Mouse (Mus musculus) G1E (cell line): ENCODE measurements at regions not wholly inside any gene's neighbourhood (a gene's known extent, or its start where the extent isn't known, plus 50 kb on each side); places are given as distances from the start of the nearest gene placed in this dataset.

Experiments used
- ATAC-seq: 2 replicates; pipeline ENCODE4 v1.8.0; 2016; ENCODE audit warnings: mild to moderate bottlenecking; ENCODE audit not compliant: insufficient number of reproducible peaks, poor library complexity, low FRiP score, severe bottlenecking; ENCODE audit errors: extremely low read depth
- DNase-seq: peaks from one replicate; pipeline ENCODE4 v3.0.0; 2012; ENCODE audit warnings: low spot score
- H3K27me3 ChIP-seq: 2 replicates; pipeline ENCODE4 v1.6.1; 2012; ENCODE audit warnings: mild to moderate bottlenecking, low read length, inconsistent platforms; ENCODE audit not compliant: insufficient read depth
- H3K36me3 ChIP-seq: replicated peaks from 2 replicates; pipeline ENCODE3; 2012; ENCODE audit warnings: mild to moderate bottlenecking, inconsistent platforms
- H3K4me1 ChIP-seq: 2 replicates; pipeline ENCODE4 v1.6.1; 2012; ENCODE audit warnings: low read depth, low read length, inconsistent platforms, mixed read lengths; ENCODE audit not compliant: insufficient read depth
- H3K4me3 ChIP-seq: 2 replicates; pipeline ENCODE4 v1.5.1; 2012; ENCODE audit warnings: low read depth, mild to moderate bottlenecking, inconsistent platforms, low read length, moderate library complexity, mixed read lengths
- H3K9me3 ChIP-seq: replicated peaks from 2 replicates; pipeline ENCODE4 v1.6.1; 2012; ENCODE audit warnings: inconsistent platforms
- CTCF ChIP-seq: IDR thresholded peaks from 2 replicates; pipeline ENCODE4 v1.5.1; 2012; ENCODE audit warnings: low read depth, low read length, inconsistent platforms, mixed read lengths
- GATA1 ChIP-seq: IDR thresholded peaks from 2 replicates; pipeline ENCODE4 v1.6.1; 2012; ENCODE audit warnings: borderline replicate concordance, low read length, inconsistent platforms, mixed read lengths
- GATA2 ChIP-seq: IDR thresholded peaks from 2 replicates; pipeline ENCODE4 v1.6.1; 2012; ENCODE audit warnings: low read depth, low read length, inconsistent platforms, borderline replicate concordance
- POLR2AphosphoS5 ChIP-seq: IDR thresholded peaks from 2 replicates; pipeline ENCODE4 v1.6.1; 2012; ENCODE audit warnings: low read depth, low read length, inconsistent platforms; ENCODE audit not compliant: insufficient replicate concordance
- TAL1 ChIP-seq: conservative IDR thresholded peaks from 2 replicates; pipeline ENCODE4 v1.6.1; 2012; ENCODE audit warnings: low read depth, low read length, inconsistent platforms, mixed read lengths

GRCm38 (mm10) chr15:5414401-5414800 lies 170.4 kb upstream of the Ptger4 start:
- no peaks in the 10 kb centered on the region for H3K9me3 ChIP-seq
- no peak for TF ChIP-seq TAL1
- no peak for TF ChIP-seq CTCF
- no peak for TF ChIP-seq GATA1
- no peak for TF ChIP-seq POLR2AphosphoS5
- no peak for TF ChIP-seq GATA2
- ATAC-seq (no peak), DNase-seq (no peak)
- H3K27me3 ChIP-seq: peaks cover 7% of the 10 kb centered on the region; the same call in 1 of the 2 replicates
- H3K4me1 ChIP-seq: no peaks in the 10 kb centered on the region
- H3K36me3 ChIP-seq: no peaks in the 10 kb centered on the region
- H3K4me3 ChIP-seq: no peak overlapping the region

GRCm38 (mm10) chr15:5416031-5416430 lies 172.0 kb upstream of the Ptger4 start:
- H3K27me3 ChIP-seq: peaks cover 7% of the 10 kb centered on the region; the same call in 1 of the 2 replicates
- no peaks in the 10 kb centered on the region for H3K9me3 ChIP-seq
- TF ChIP-seq POLR2AphosphoS5 (no peak), CTCF (no peak), TAL1 (no peak), GATA1 (no peak), GATA2 (no peak)
- no peaks in the 10 kb centered on the region for H3K4me1 ChIP-seq
- no peak for ATAC-seq
- no peak overlapping the region for H3K4me3 ChIP-seq
- H3K36me3 ChIP-seq: no peaks in the 10 kb centered on the region
- no peak for DNase-seq

GRCm38 (mm10) chr15:5426641-5427040 lies 182.7 kb upstream of the Ptger4 start:
- Histone ChIP-seq H3K27me3 (peaks cover 5% of the 10 kb centered on the region), H3K4me1 (no peaks in the 10 kb centered on the region), H3K4me3 (no peak overlapping the region), H3K9me3 (no peaks in the 10 kb centered on the region), H3K36me3 (no peaks in the 10 kb centered on the region)
- DNase-seq (no peak), ATAC-seq (no peak)
- TF ChIP-seq CTCF (no peak), GATA1 (no peak), GATA2 (no peak), TAL1 (no peak), POLR2AphosphoS5 (no peak)

- Histone ChIP-seq H3K4me1 (no peaks in the 10 kb centered on the region), H3K27me3 (peaks cover 5% of the 10 kb centered on the region), H3K9me3 (no peaks in the 10 kb centered on the region), H3K4me3 (no peak overlapping the region), H3K36me3 (no peaks in the 10 kb centered on the region)
- no peak for ATAC-seq
- DNase-seq: no peak
- TF ChIP-seq GATA2 (no peak), TAL1 (no peak), GATA1 (no peak), POLR2AphosphoS5 (no peak), CTCF (no peak)
These were observed 183.5 kb upstream of the Ptger4 start for GRCm38 (mm10) chr15:5427319-5428048.

GRCm38 (mm10) chr15:5432018-5432417 lies 188.0 kb upstream of the Ptger4 start:
- no peaks in the 10 kb centered on the region for H3K27me3 ChIP-seq
- ATAC-seq: no peak
- TF ChIP-seq POLR2AphosphoS5: no peak
- DNase-seq: no peak
- H3K4me3 ChIP-seq: no peak overlapping the region
- H3K9me3 ChIP-seq: no peaks in the 10 kb centered on the region
- no peaks in the 10 kb centered on the region for H3K4me1 ChIP-seq
- no peaks in the 10 kb centered on the region for H3K36me3 ChIP-seq

GRCm38 (mm10) chr15:5437020-5437419 lies 193.0 kb upstream of the Ptger4 start:
- Histone ChIP-seq H3K27me3 (no peaks in the 10 kb centered on the region), H3K4me1 (peaks cover 5% of the 10 kb centered on the region; the same call in 1 of the 2 replicates), H3K36me3 (no peaks in the 10 kb centered on the region), H3K4me3 (no peak overlapping the region), H3K9me3 (no peaks in the 10 kb centered on the region)
- DNase-seq (no peak), ATAC-seq (no peak)
- TF ChIP-seq CTCF: no peak
- no peak for TF ChIP-seq GATA1
- TF ChIP-seq GATA2: no peak
- TF ChIP-seq TAL1: no peak
- TF ChIP-seq POLR2AphosphoS5: no peak
